Mouse (Mus musculus) spleen, adult 2 months (tissue): ENCODE results near the gene Ormdl1. TPM values are rescaled to one million over a fixed set of nuclear protein-coding genes. Genes with fewer than 3 reads are reported as not detected.
"Not testable (repeated sequence)": the region's sequence is repeated elsewhere in the genome, so short reads cannot be mapped to it uniquely, and the experiment has no call there.

Experiments
- DNase-seq, 2 experiments: peaks; one replicate each; pipeline versions ENCODE4 v3.0.0 to v3.0.0-alpha.2; 2012 to 2021; ENCODE audit warnings: low spot score in 2 of 2, low read depth in 1 of 2
- H3K27ac ChIP-seq: fragments of 200-500 bp; 2 replicates; pipeline ENCODE4 v1.5.1; 2012; ENCODE audit warnings: low read length, inconsistent platforms; ENCODE audit not compliant: insufficient read depth
- H3K27me3 ChIP-seq: fragments of 200-500 bp; 2 replicates; pipeline ENCODE4 v1.6.1; 2012; ENCODE audit warnings: mild to moderate bottlenecking, moderate library complexity, low read length, inconsistent platforms; ENCODE audit not compliant: control insufficient read depth, insufficient read depth
- H3K36me3 ChIP-seq: fragments of 200-500 bp; 2 replicates; pipeline ENCODE4 v1.6.1; 2012; ENCODE audit warnings: mild to moderate bottlenecking, low read length, inconsistent platforms; ENCODE audit not compliant: control insufficient read depth, insufficient read depth
- H3K4me1 ChIP-seq: fragments of 200-500 bp; 2 replicates; pipeline ENCODE4 v1.6.1; 2011; ENCODE audit warnings: inconsistent platforms; ENCODE audit not compliant: control insufficient read depth, insufficient read depth, insufficient read length
- H3K4me3 ChIP-seq: fragments of 200-500 bp; 2 replicates; pipeline ENCODE4 v1.5.1; 2011; ENCODE audit warnings: mild to moderate bottlenecking, inconsistent platforms; ENCODE audit not compliant: insufficient read depth, insufficient read length; ENCODE audit errors: extremely low read depth
- CTCF ChIP-seq: fragments of 200-500 bp; IDR thresholded peaks from 2 replicates; pipeline ENCODE4 v1.5.1; 2011; ENCODE audit warnings: mild to moderate bottlenecking, inconsistent platforms; ENCODE audit not compliant: insufficient read depth, insufficient read length, insufficient replicate concordance; ENCODE audit errors: extremely low read depth
- POLR2A ChIP-seq: fragments of 200-500 bp; IDR thresholded peaks from 2 replicates; pipeline ENCODE4 v1.6.1; 2011; ENCODE audit warnings: low read depth, low read length, inconsistent platforms
- WGBS: fragments of 180-500 bp; shearing (Covaris S2); methylation state at CpG from one replicate; pipeline ENCODE4 v1.1.7; 2018; 5-methylcytosine and 5-hydroxymethylcytosine counted together
- polyA plus RNA-seq: library from polyadenylated mRNA; depleted of rRNA; stranded (reverse); fragments of >200 nt; gene quantifications from 2 replicates; pipeline ENCODE4 v1.2.3, GENCODE M21; 2012

Ormdl1 gene
- polyA plus RNA-seq, 1 experiment, result 4.8 TPM

- peaks cover 3% of the 10 kb centered on the region for H3K36me3 ChIP-seq
- WGBS, result 2% methylated on average over 27 of the region's 27 CpGs
Observed at GRCm38 (mm10) chr1:53312989-53313967, 16.4 kb downstream of the Ormdl1 start, which contains the start of gene Osgepl1. Gene Osgepl1, plus strand, starts transcription at chr1:53313624.

GRCm38 (mm10) chr1:53321662-53322344 is 24.9 kb downstream of the Ormdl1 start:
- no peak for TF ChIP-seq CTCF
- no peak for TF ChIP-seq POLR2A
- no peaks in the 10 kb centered on the region for H3K4me1 ChIP-seq
- H3K36me3 ChIP-seq, result peaks cover 7% of the 10 kb centered on the region
- H3K4me3 ChIP-seq, result no peak overlapping the region
- no peak for DNase-seq
- no peak overlapping the region for H3K27ac ChIP-seq
- WGBS, result 90% methylated on average over 4 of the region's 4 CpGs
- no peaks in the 10 kb centered on the region for H3K27me3 ChIP-seq

More at GRCm38 (mm10) chr1:53312989-53313967, 16.4 kb downstream of the Ormdl1 start, which contains the start of gene Osgepl1:
- TF ChIP-seq POLR2A (peak; percentile 50), CTCF (no peak)
- peak within 1 kb of the TSS; percentile 84 for H3K4me3 ChIP-seq
- DNase-seq, result peak; percentile 59 to 76
- no peaks in the 10 kb centered on the region for H3K4me1 ChIP-seq
- peak within 1 kb of the TSS; percentile 74 for H3K27ac ChIP-seq
- no peaks in the 10 kb centered on the region for H3K27me3 ChIP-seq

- Histone ChIP-seq H3K27me3 (no peaks in the 10 kb centered on the region), H3K27ac (no peak overlapping the region), H3K36me3 (peaks cover 5% of the 10 kb centered on the region; the same call in 1 of the 2 replicates), H3K4me3 (no peak overlapping the region), H3K4me1 (no peaks in the 10 kb centered on the region)
- 98% methylated on average over 5 of the region's 5 CpGs for WGBS
- TF ChIP-seq POLR2A (no peak), CTCF (no peak)
- no peak for DNase-seq
Observed at GRCm38 (mm10) chr1:53323254-53323653, 26.4 kb downstream of the Ormdl1 start.

- H3K4me1 ChIP-seq, result no peaks in the 10 kb centered on the region
- TF ChIP-seq CTCF, result no peak
- TF ChIP-seq POLR2A, result no peak
- 95% methylated on average over 1 of the region's 1 CpGs for WGBS
- H3K36me3 ChIP-seq, result peaks cover 5% of the 10 kb centered on the region; the same call in 1 of the 2 replicates
- DNase-seq, result no peak
- H3K27me3 ChIP-seq, result no peaks in the 10 kb centered on the region
- no peak overlapping the region for H3K4me3 ChIP-seq
- H3K27ac ChIP-seq, result no peak overlapping the region
Observed at GRCm38 (mm10) chr1:53324277-53324676, 27.4 kb downstream of the Ormdl1 start.

GRCm38 (mm10) chr1:53324827-53325494 is 28.1 kb downstream of the Ormdl1 start:
- peaks cover 3% of the 10 kb centered on the region; the same call in 1 of the 2 replicates for H3K36me3 ChIP-seq
- DNase-seq, result no peak
- TF ChIP-seq CTCF (no peak), POLR2A (no peak)
- H3K4me3 ChIP-seq, result no peak overlapping the region
- H3K27me3 ChIP-seq, result no peaks in the 10 kb centered on the region
- no peak overlapping the region for H3K27ac ChIP-seq
- WGBS, result 96% methylated on average over 5 of the region's 5 CpGs
- no peaks in the 10 kb centered on the region for H3K4me1 ChIP-seq

- 76% methylated on average over 5 of the region's 5 CpGs for WGBS
- H3K27ac ChIP-seq, result not testable (repeated sequence)
Observed at GRCm38 (mm10) chr1:53333527-53333926, 36.6 kb downstream of the Ormdl1 start.

More at GRCm38 (mm10) chr1:53333527-53333926, 36.6 kb downstream of the Ormdl1 start:
- H3K4me3 ChIP-seq, H3K27me3 ChIP-seq, DNase-seq, H3K36me3 ChIP-seq, H3K4me1 ChIP-seq: not testable (repeated sequence)
